Mouse (Mus musculus) C2C12 (cell line): ENCODE results near the gene Asb6.

Experiments
- CTCF ChIP-seq: IDR thresholded peaks from one replicate; pipeline ENCODE4 v1.5.1; 2011; ENCODE audit not compliant: control insufficient read depth, insufficient read depth, insufficient read length
- FOSL1 ChIP-seq: IDR thresholded peaks from one replicate; pipeline ENCODE4 v1.8.0; 2011; ENCODE audit warnings: mild to moderate bottlenecking, low read length; ENCODE audit not compliant: poor library complexity, insufficient read depth, severe bottlenecking
- MAX ChIP-seq: IDR thresholded peaks from one replicate; pipeline ENCODE4 v1.6.1; 2011; ENCODE audit warnings: mild to moderate bottlenecking, control low read depth
- MYOG ChIP-seq: IDR thresholded peaks from one replicate; pipeline ENCODE4 v1.6.1; 2011; ENCODE audit not compliant: control insufficient read depth, insufficient read length; ENCODE audit errors: extremely low read depth
- USF1 ChIP-seq: IDR thresholded peaks from one replicate; pipeline ENCODE4 v1.6.1; 2011; ENCODE audit warnings: low read depth, mild to moderate bottlenecking, control low read depth, moderate library complexity

GRCm38 (mm10) chr2:30796382-30796781 lies 33.8 kb downstream of the Asb6 start:
- TF ChIP-seq CTCF (no peak), USF1 (no peak), FOSL1 (no peak), MYOG (no peak), MAX (no peak)
